Mouse (Mus musculus): ENCODE results near the gene Sec16b. TPM values are rescaled to one million over a fixed set of nuclear protein-coding genes. Genes with fewer than 3 reads are reported as not detected.
A peak's percentile ranks its signal among the peaks of the same experiment; 100 is the strongest.

The Sec16b gene
- polyA plus RNA-seq, 1 experiment from 2014 or later, result 6.3 TPM

DNA sequence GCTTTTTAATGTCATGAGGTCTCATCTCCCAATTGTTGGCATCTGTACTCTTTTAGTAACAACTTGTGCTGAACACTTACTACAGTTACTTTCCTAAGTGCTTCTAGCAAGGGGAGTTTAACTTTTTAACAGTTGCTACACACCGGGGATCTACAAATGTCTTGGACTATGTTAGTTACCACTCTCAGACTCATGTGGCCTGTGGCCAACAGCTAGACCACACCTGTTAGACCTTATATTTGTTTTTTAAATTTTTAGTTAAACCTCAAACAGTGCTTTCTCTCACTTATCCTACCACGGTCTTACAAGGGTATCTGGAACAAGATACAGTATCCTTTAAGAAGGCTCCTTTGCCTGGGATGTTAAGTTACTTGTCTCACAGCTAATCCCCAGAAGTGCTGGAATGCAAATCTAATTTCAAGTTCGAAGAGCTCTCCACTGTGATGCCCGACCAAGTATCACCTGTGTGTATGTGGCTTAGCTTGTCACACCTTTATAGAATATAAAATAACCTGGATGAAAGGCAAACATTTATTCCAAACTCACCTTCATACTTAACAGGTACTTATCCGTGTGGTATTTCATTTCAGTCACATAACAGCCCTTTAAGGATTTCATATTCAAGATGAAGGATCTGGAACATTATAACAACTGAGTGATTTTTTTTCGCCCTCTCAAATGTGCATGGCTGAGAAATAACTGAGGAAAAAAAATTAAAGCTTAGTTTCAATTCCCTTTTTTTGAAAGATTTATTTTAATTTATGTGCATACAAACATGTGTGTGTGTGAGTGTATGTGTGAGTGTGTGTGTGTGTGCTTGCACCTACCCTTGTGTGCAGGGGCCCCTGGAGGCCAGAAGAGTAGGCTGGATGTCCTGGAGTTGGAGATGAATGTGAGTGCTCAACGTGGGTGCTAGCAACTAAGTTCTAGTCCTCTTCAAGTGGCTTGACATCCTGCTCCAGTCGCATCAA lies 10.6 kb downstream of the Sec16b start:
- Histone ChIP-seq H3K9ac (no peak overlapping the region), H3K4me2 (no peak overlapping the region), H3K4me1 (0 out of 2 replicates have a peak, but pooled peaks cover 8% of the 10 kb centered on the region), H3K4me3 (no peak overlapping the region), H3K9me3 (no peaks in the 10 kb centered on the region), H3K27me3 (peaks cover 2% of the 10 kb centered on the region; the same call in 1 of the 2 replicates), H3K36me3 (no peaks in the 10 kb centered on the region), H3K27ac (no peak overlapping the region)
- WGBS, result 66% methylated on average over 8 of the region's 8 CpGs
- no peak for ATAC-seq (ENCODE audit: insufficient number of reproducible peaks, low FRiP score, low TSS enrichment, low read depth)

DNA sequence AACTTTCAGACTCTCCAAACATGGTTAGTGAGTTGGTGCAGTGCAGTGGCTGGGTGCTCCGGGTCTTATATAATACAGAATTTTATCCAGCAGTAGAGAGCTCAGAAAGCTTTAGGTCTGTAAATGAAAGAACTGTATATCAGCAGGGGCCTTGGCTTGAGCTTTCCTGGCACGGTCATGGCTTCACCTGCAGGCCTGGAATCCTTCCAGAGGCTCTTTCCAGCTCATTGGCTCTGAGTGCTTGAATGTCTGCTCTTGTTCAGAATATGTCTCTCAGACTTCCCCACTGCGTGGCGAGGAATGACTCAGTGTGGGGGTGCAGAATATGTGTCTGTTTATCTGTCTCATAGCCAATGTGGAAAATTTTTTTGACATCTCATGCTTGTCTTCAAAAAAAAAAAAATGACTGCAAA lies 11.6 kb downstream of the Sec16b start:
- no peaks in the 10 kb centered on the region for H3K36me3 ChIP-seq
- ATAC-seq (ENCODE audit: insufficient number of reproducible peaks, low FRiP score, low TSS enrichment, low read depth), result peak; percentile 76; the same call in 1 of the 2 replicates
- no peaks in the 10 kb centered on the region for H3K27me3 ChIP-seq
- H3K27ac ChIP-seq, result no peak overlapping the region; the same call in 1 of the 2 replicates
- H3K9ac ChIP-seq, result no peak overlapping the region
- 34% methylated on average over 4 of the region's 4 CpGs for WGBS
- H3K4me3 ChIP-seq, result no peak overlapping the region
- no peaks in the 10 kb centered on the region for H3K9me3 ChIP-seq
- H3K4me1 ChIP-seq, result 0 out of 2 replicates have a peak, but pooled peaks cover 8% of the 10 kb centered on the region
- H3K4me2 ChIP-seq, result no peak overlapping the region

GRCm38 (mm10) chr1:157519396-157519795 lies 12.9 kb downstream of the Sec16b start:
- WGBS, result 85% methylated on average over 2 of the region's 2 CpGs
- H3K4me3 ChIP-seq, result no peak overlapping the region
- no peak for ATAC-seq (ENCODE audit: insufficient number of reproducible peaks, low FRiP score, low TSS enrichment, low read depth)

DNA sequence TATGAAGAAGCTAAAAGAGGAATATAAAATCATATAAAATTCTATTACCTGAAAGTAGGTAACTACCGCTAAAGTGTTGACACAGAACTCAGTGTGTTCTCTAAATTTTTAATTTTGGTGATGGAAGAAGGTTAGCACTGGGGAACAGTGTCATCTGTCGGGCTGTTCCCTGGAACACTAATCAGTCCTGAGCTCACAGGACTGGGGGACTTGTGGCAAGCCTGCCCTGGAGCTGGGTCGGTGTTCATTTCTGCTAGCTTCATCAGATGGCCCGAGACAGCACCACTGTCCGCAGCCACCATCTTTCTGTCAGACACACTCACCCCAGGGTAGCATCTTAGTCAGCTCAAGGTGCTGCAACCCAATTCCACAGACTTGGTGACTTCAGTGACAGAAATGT lies 15.8 kb downstream of the Sec16b start:
- ATAC-seq (ENCODE audit: insufficient number of reproducible peaks, low FRiP score, low TSS enrichment, low read depth), result no peak

More at GRCm38 (mm10) chr1:157519396-157519795, 12.9 kb downstream of the Sec16b start:
- Histone ChIP-seq H3K27me3 (no peaks in the 10 kb centered on the region), H3K4me2 (no peak overlapping the region), H3K9me3 (no peaks in the 10 kb centered on the region), H3K4me1 (0 out of 2 replicates have a peak, but pooled peaks cover 8% of the 10 kb centered on the region), H3K9ac (no peak overlapping the region), H3K27ac (no peak overlapping the region), H3K36me3 (no peaks in the 10 kb centered on the region)

DNA sequence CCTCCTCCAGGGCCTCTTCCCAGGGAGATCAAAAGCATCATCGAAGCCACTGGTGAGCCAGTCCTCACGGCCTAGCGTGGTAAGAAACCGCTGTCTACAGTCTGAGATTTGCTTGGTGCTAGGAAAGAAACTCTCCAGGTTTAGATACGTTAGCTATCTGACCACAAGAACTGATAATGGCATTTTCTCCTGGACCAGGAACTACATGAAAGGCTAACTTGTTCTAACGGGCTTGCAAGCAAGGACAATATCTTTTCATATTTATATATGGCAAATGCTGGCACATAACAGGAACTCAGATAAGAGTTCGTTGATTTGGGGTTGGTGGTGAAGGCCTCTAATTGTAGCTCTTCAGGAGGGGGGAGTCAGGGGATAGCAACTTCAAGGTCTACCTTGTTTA lies 18.2 kb downstream of the Sec16b start:
- Histone ChIP-seq H3K4me3 (no peak overlapping the region), H3K4me1 (no peaks in the 10 kb centered on the region), H3K36me3 (no peaks in the 10 kb centered on the region)

More for the DNA sequence above, 15.8 kb downstream of the Sec16b start:
- Histone ChIP-seq H3K9ac (no peak overlapping the region), H3K4me1 (0 out of 2 replicates have a peak, but pooled peaks cover 6% of the 10 kb centered on the region), H3K4me2 (no peak overlapping the region), H3K27ac (no peak overlapping the region), H3K27me3 (no peaks in the 10 kb centered on the region), H3K4me3 (no peak overlapping the region), H3K36me3 (no peaks in the 10 kb centered on the region), H3K9me3 (no peaks in the 10 kb centered on the region)
- 92% methylated on average over 5 of the region's 5 CpGs for WGBS

DNA sequence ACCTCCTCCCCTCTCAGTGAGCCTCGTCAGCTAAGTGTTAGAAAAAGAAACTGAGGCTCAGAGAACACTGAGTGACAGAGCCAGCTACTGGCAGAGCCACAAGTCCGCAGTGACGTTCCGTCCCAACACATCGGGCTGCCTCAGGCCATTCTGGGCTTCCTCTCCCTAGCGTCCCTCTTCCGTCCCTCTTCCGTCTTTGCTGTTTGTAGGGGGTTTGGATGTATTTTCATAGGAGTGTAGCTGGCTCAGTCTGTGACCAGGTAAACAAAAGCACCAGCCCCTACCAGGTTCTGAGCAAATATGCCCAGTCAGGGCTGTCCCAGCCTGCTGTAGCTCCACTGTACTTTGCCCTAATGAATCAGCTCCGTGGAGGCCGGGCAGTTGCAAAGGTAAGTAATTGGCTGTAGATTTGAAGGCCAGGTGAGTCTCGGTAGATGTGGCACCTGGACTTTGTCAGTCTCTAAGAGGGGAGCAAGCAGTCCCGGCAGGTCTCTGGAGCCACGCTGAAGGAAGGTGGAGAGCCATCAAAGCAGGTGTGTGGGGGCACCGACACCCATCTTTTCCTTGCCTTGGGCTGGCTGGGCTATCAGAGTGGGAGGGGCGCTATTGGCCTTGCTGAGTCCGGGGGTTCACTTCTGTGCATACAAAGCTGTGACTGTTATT lies 19.3 kb downstream of the Sec16b start:
- no peak overlapping the region for H3K9ac ChIP-seq
- no peak overlapping the region for H3K4me3 ChIP-seq
- 78% methylated on average over 16 of the region's 16 CpGs for WGBS
- no peaks in the 10 kb centered on the region for H3K36me3 ChIP-seq
- no peaks in the 10 kb centered on the region; the same call in 1 of the 2 replicates for H3K27me3 ChIP-seq
- no peaks in the 10 kb centered on the region for H3K4me1 ChIP-seq
- no peak overlapping the region for H3K4me2 ChIP-seq
- no peak overlapping the region for H3K27ac ChIP-seq
- no peak for ATAC-seq (ENCODE audit: insufficient number of reproducible peaks, low FRiP score, low TSS enrichment, low read depth)
- H3K9me3 ChIP-seq, result no peaks in the 10 kb centered on the region

More for the DNA sequence above, 18.2 kb downstream of the Sec16b start:
- Histone ChIP-seq H3K9ac (no peak overlapping the region), H3K4me2 (no peak overlapping the region), H3K9me3 (no peaks in the 10 kb centered on the region), H3K27me3 (no peaks in the 10 kb centered on the region; the same call in 1 of the 2 replicates), H3K27ac (no peak overlapping the region)
- 83% methylated on average over 7 of the region's 7 CpGs for WGBS
- no peak for ATAC-seq (ENCODE audit: insufficient number of reproducible peaks, low FRiP score, low TSS enrichment, low read depth)

DNA sequence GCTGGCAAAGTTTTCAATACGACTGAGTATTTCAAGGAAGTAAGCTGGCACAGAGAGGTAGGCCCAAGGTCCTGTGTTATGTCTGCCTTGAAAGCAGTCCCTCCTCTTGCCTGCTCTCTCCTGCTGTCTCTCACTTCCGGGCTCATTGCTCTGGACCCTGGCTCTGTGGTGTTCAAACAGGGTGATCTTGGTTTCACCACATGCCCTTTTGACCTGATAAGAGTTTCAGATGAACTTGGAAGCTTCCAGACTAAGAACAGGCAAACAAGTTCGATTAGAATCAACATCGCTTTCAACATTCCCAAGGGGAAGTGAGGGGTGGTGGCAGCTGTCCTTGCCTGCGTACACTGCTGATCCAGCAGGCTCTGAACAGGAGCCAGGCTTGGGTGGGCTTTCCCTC lies 20.1 kb downstream of the Sec16b start:
- Histone ChIP-seq H3K27me3 (no peaks in the 10 kb centered on the region; the same call in 1 of the 2 replicates), H3K4me1 (no peaks in the 10 kb centered on the region), H3K4me2 (no peak overlapping the region), H3K9me3 (no peaks in the 10 kb centered on the region), H3K27ac (no peak overlapping the region), H3K9ac (no peak overlapping the region), H3K36me3 (no peaks in the 10 kb centered on the region), H3K4me3 (no peak overlapping the region)
- no peak for ATAC-seq (ENCODE audit: insufficient number of reproducible peaks, low FRiP score, low TSS enrichment, low read depth)
- 67% methylated on average over 5 of the region's 5 CpGs for WGBS

DNA sequence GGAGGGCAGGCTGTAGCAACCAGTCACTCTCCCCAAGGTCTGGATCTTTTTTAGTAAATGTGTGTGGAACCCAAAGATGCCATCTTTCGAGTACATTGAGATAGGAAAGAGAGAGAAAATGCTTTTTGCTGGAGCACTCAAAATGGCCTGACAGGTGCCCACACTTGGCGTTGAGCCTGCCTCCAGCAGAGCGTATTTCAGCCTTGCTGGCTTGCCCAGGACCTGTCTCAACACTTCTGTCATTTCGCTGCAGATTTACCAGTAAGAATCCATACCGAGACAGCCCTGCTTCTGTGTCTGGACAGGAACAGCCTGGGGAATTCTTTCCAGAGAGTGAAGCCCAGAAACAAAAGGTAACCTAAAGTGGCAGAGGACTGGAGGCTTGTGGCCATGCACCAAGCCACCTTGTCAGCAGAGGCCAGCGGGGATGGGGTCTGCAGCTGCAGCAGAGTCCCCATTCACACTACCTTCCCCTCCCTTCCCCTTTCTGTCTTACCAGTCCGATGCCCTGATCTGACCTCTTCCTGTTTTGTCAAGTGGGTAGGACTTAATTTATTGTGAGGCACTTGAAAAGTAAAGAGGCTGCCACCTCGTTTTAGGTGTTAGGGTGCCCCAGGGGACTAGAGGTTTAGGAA lies 26.4 kb downstream of the Sec16b start:
- Histone ChIP-seq H3K4me1 (no peaks in the 10 kb centered on the region), H3K27me3 (peaks cover 6% of the 10 kb centered on the region; the same call in 1 of the 2 replicates), H3K4me3 (no peak overlapping the region), H3K27ac (no peak overlapping the region), H3K9ac (no peak overlapping the region), H3K4me2 (no peak overlapping the region), H3K9me3 (no peaks in the 10 kb centered on the region), H3K36me3 (no peaks in the 10 kb centered on the region)
- no peak for ATAC-seq (ENCODE audit: insufficient number of reproducible peaks, low FRiP score, low TSS enrichment, low read depth)
- 37% methylated on average over 8 of the region's 8 CpGs for WGBS

DNA sequence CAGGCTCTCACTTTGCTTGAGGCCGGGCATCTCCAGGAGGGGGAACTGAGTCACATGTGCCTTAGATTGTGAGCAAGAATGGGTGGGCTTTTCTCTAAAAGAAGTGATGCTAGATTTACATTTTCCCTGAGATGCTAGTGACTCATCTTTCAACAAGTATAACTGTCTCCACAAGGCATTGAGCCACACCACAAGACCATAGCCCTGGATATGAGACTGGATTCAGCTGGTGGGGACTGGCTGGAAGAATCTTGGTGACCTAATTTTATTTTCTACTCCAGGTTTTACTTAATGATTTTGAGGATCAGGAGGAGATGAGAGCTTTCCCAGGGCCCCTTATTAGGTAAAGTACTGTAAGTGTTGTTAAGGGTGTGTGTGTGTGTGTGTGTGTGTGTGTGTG lies 29.0 kb downstream of the Sec16b start:
- Histone ChIP-seq H3K27me3 (peaks cover 6% of the 10 kb centered on the region; the same call in 1 of the 2 replicates), H3K4me1 (no peaks in the 10 kb centered on the region), H3K4me2 (no peak overlapping the region), H3K9me3 (no peaks in the 10 kb centered on the region), H3K4me3 (no peak overlapping the region), H3K36me3 (no peaks in the 10 kb centered on the region), H3K9ac (no peak overlapping the region), H3K27ac (no peak overlapping the region)
- WGBS, result 100% methylated on average over 1 of the region's 1 CpGs
- no peak for ATAC-seq (ENCODE audit: insufficient number of reproducible peaks, low FRiP score, low TSS enrichment, low read depth)

- H3K36me3 ChIP-seq, result no peaks in the 10 kb centered on the region
- H3K9me3 ChIP-seq, result no peaks in the 10 kb centered on the region
- H3K4me1 ChIP-seq, result no peaks in the 10 kb centered on the region
- no peak overlapping the region for H3K4me2 ChIP-seq
- no peak overlapping the region for H3K27ac ChIP-seq
- no peak overlapping the region for H3K9ac ChIP-seq
- peaks cover 6% of the 10 kb centered on the region; the same call in 1 of the 2 replicates for H3K27me3 ChIP-seq
- no peak overlapping the region for H3K4me3 ChIP-seq
- 6% methylated on average over 6 of the region's 6 CpGs for WGBS
- no peak for ATAC-seq (ENCODE audit: insufficient number of reproducible peaks, low FRiP score, low TSS enrichment, low read depth)
Observed at GRCm38 (mm10) chr1:157536471-157536870, 29.9 kb downstream of the Sec16b start.

DNA sequence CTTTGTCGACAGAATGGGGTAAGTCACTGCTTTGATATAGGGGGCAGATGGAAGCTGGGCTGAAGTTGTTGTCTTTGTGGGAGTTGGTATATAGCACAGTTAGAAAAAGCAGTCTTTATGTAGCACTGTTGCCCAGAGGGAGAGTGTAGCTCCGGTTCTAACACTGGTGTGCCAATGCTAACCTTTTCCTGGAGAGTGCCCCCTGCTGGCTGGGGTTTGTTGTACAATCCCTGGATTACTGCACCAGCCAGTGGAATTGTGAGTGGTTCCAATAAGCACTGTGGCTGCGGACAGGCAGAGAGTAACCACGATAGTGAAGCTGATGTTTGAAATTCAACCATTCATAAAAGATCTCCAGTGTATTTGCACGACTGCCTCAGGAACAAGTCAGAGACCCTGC lies 31.1 kb downstream of the Sec16b start:
- H3K27ac ChIP-seq, result no peak overlapping the region
- no peak overlapping the region for H3K4me2 ChIP-seq
- H3K9ac ChIP-seq, result no peak overlapping the region
- no peak for ATAC-seq (ENCODE audit: insufficient number of reproducible peaks, low FRiP score, low TSS enrichment, low read depth)
- peaks cover 6% of the 10 kb centered on the region; the same call in 1 of the 2 replicates for H3K27me3 ChIP-seq
- no peak overlapping the region for H3K4me3 ChIP-seq
- 79% methylated on average over 5 of the region's 5 CpGs for WGBS
- H3K36me3 ChIP-seq, result no peaks in the 10 kb centered on the region
- H3K9me3 ChIP-seq, result no peaks in the 10 kb centered on the region
- no peaks in the 10 kb centered on the region for H3K4me1 ChIP-seq

All from limb, embryonic 15.5 days (tissue).